Mouse (Mus musculus) heart, embryonic 16.5 days (tissue): Measurements from ENCODE around the gene Prdx6. TPM values are rescaled to one million over a fixed set of nuclear protein-coding genes. Genes with fewer than 3 reads are reported as not detected.

Source experiments
- ATAC-seq: fragments of 200-750 bp; cut with Nextera tagmentation; replicated peaks from 2 replicates; pipeline ENCODE4 v1.8.0; 2017; ENCODE audit warnings: moderate number of reproducible peaks; ENCODE audit not compliant: insufficient read depth, low FRiP score; ENCODE audit errors: extremely low read depth
- H3K27ac ChIP-seq: fragments of 300-500 bp; sonication (generic); 2 replicates; pipeline ENCODE4 v1.5.1; 2014; ENCODE audit warnings: mild to moderate bottlenecking, low read length, control low read depth, moderate library complexity
- H3K27me3 ChIP-seq: fragments of 300-500 bp; sonication (generic); 2 replicates; pipeline ENCODE4 v1.6.1; 2014; ENCODE audit warnings: low read length, mixed read lengths; ENCODE audit not compliant: control insufficient read depth, insufficient read depth
- H3K36me3 ChIP-seq: fragments of 300-500 bp; sonication (generic); 2 replicates; pipeline ENCODE4 v1.6.1; 2014; ENCODE audit not compliant: control insufficient read depth, insufficient read depth
- H3K4me1 ChIP-seq: fragments of 300-500 bp; sonication (generic); 2 replicates; pipeline ENCODE4 v1.6.1; 2014; ENCODE audit warnings: low read length, mixed read lengths; ENCODE audit not compliant: control insufficient read depth, insufficient read depth
- H3K4me2 ChIP-seq: fragments of 300-500 bp; sonication (generic); 2 replicates; pipeline ENCODE4 v1.6.1; 2014; ENCODE audit warnings: low read depth, mild to moderate bottlenecking, control low read depth, low read length
- H3K4me3 ChIP-seq: fragments of 300-500 bp; sonication (generic); 2 replicates; pipeline ENCODE4 v1.5.1; 2014; ENCODE audit warnings: mild to moderate bottlenecking, control low read depth, low read length
- H3K9ac ChIP-seq: fragments of 300-500 bp; sonication (generic); 2 replicates; pipeline ENCODE4 v1.6.1; 2014; ENCODE audit warnings: low read length, control low read depth
- H3K9me3 ChIP-seq: fragments of 300-500 bp; sonication (generic); replicated peaks from 2 replicates; pipeline ENCODE4 v1.6.1; 2016; ENCODE audit warnings: low read length; ENCODE audit not compliant: control insufficient read depth
- WGBS: fragments of 180-500 bp; shearing (Covaris S2); extraction: QIAGEN DNeasy Blood & Tissue Kit; methylation state at CpG from one replicate; pipeline ENCODE4 v1.1.7; 2014; 5-methylcytosine and 5-hydroxymethylcytosine counted together
- polyA plus RNA-seq: library from polyadenylated mRNA; unstranded; fragments of >200 nt; fragmentation: Nextera tagmentation; extraction: Ambion mirVana; gene quantifications from 2 replicates; pipeline ENCODE4 v1.2.1, GENCODE M21; 2015

Gene Prdx6
- polyA plus RNA-seq, 1 experiment from 2014 or later, result 319 TPM

GRCm38 (mm10) chr1:161269346-161269745, 18.3 kb upstream of the Prdx6 start:
- H3K36me3 ChIP-seq, result no peaks in the 10 kb centered on the region
- ATAC-seq, result no peak
- H3K4me1 ChIP-seq, result peaks cover 2% of the 10 kb centered on the region; the same call in 1 of the 2 replicates
- no peak overlapping the region for H3K4me2 ChIP-seq
- WGBS, result 60% methylated on average over 4 of the region's 4 CpGs
- no peak overlapping the region for H3K9ac ChIP-seq
- no peaks in the 10 kb centered on the region for H3K9me3 ChIP-seq
- H3K27me3 ChIP-seq, result no peaks in the 10 kb centered on the region
- H3K27ac ChIP-seq, result no peak overlapping the region
- no peak overlapping the region for H3K4me3 ChIP-seq

- no peak overlapping the region for H3K9ac ChIP-seq
- 26% methylated on average over 5 of the region's 5 CpGs for WGBS
- no peak for ATAC-seq
Observed at GRCm38 (mm10) chr1:161268884-161269283, 17.9 kb upstream of the Prdx6 start.

GRCm38 (mm10) chr1:161268116-161268515, 17.1 kb upstream of the Prdx6 start:
- ATAC-seq, result no peak

More at GRCm38 (mm10) chr1:161268884-161269283, 17.9 kb upstream of the Prdx6 start:
- Histone ChIP-seq H3K27me3 (no peaks in the 10 kb centered on the region), H3K36me3 (no peaks in the 10 kb centered on the region), H3K27ac (no peak overlapping the region), H3K9me3 (no peaks in the 10 kb centered on the region), H3K4me3 (no peak overlapping the region), H3K4me1 (peaks cover 2% of the 10 kb centered on the region; the same call in 1 of the 2 replicates), H3K4me2 (no peak overlapping the region)

GRCm38 (mm10) chr1:161264961-161265360, 13.9 kb upstream of the Prdx6 start:
- 81% methylated on average over 5 of the region's 5 CpGs for WGBS

More at GRCm38 (mm10) chr1:161268116-161268515, 17.1 kb upstream of the Prdx6 start:
- no peak overlapping the region for H3K4me3 ChIP-seq
- no peak overlapping the region for H3K4me2 ChIP-seq
- no peaks in the 10 kb centered on the region for H3K9me3 ChIP-seq
- no peaks in the 10 kb centered on the region for H3K27me3 ChIP-seq
- H3K36me3 ChIP-seq, result no peaks in the 10 kb centered on the region
- 65% methylated on average over 7 of the region's 7 CpGs for WGBS
- no peak overlapping the region for H3K27ac ChIP-seq
- H3K9ac ChIP-seq, result no peak overlapping the region
- peaks cover 2% of the 10 kb centered on the region; the same call in 1 of the 2 replicates for H3K4me1 ChIP-seq

GRCm38 (mm10) chr1:161263584-161263983, 12.6 kb upstream of the Prdx6 start:
- Histone ChIP-seq H3K36me3 (no peaks in the 10 kb centered on the region), H3K9me3 (no peaks in the 10 kb centered on the region), H3K27me3 (no peaks in the 10 kb centered on the region), H3K9ac (no peak overlapping the region), H3K27ac (no peak overlapping the region), H3K4me1 (no peaks in the 10 kb centered on the region), H3K4me2 (no peak overlapping the region), H3K4me3 (no peak overlapping the region)
- 88% methylated on average over 8 of the region's 8 CpGs for WGBS
- no peak for ATAC-seq

More at GRCm38 (mm10) chr1:161264961-161265360, 13.9 kb upstream of the Prdx6 start:
- Histone ChIP-seq H3K4me1 (peaks cover 2% of the 10 kb centered on the region; the same call in 1 of the 2 replicates), H3K9me3 (no peaks in the 10 kb centered on the region), H3K27ac (no peak overlapping the region), H3K4me2 (no peak overlapping the region), H3K27me3 (no peaks in the 10 kb centered on the region), H3K4me3 (no peak overlapping the region), H3K36me3 (no peaks in the 10 kb centered on the region), H3K9ac (no peak overlapping the region)
- ATAC-seq, result no peak

GRCm38 (mm10) chr1:161262542-161262941, 11.5 kb upstream of the Prdx6 start:
- Histone ChIP-seq H3K4me2 (no peak overlapping the region), H3K9me3 (no peaks in the 10 kb centered on the region), H3K27me3 (no peaks in the 10 kb centered on the region), H3K9ac (no peak overlapping the region), H3K36me3 (no peaks in the 10 kb centered on the region), H3K4me1 (no peaks in the 10 kb centered on the region), H3K27ac (no peak overlapping the region), H3K4me3 (no peak overlapping the region)
- 76% methylated on average over 2 of the region's 2 CpGs for WGBS
- ATAC-seq, result no peak

GRCm38 (mm10) chr1:161260761-161261160, 9.7 kb upstream of the Prdx6 start:
- ATAC-seq, result no peak
- no peaks in the 10 kb centered on the region for H3K9me3 ChIP-seq

GRCm38 (mm10) chr1:161259142-161259541, 8.1 kb upstream of the Prdx6 start:
- Histone ChIP-seq H3K27ac (no peak overlapping the region), H3K4me2 (no peak overlapping the region), H3K9ac (no peak overlapping the region), H3K4me1 (no peaks in the 10 kb centered on the region), H3K4me3 (no peak overlapping the region), H3K9me3 (no peaks in the 10 kb centered on the region), H3K27me3 (no peaks in the 10 kb centered on the region), H3K36me3 (no peaks in the 10 kb centered on the region)
- 73% methylated on average over 6 of the region's 6 CpGs for WGBS
- no peak for ATAC-seq

More at GRCm38 (mm10) chr1:161260761-161261160, 9.7 kb upstream of the Prdx6 start:
- H3K36me3 ChIP-seq, result no peaks in the 10 kb centered on the region
- no peak overlapping the region for H3K27ac ChIP-seq
- no peak overlapping the region for H3K4me2 ChIP-seq
- no peaks in the 10 kb centered on the region for H3K4me1 ChIP-seq
- 75% methylated on average over 2 of the region's 2 CpGs for WGBS
- H3K9ac ChIP-seq, result no peak overlapping the region
- no peaks in the 10 kb centered on the region for H3K27me3 ChIP-seq
- H3K4me3 ChIP-seq, result no peak overlapping the region

GRCm38 (mm10) chr1:161258331-161258730, 7.3 kb upstream of the Prdx6 start:
- Histone ChIP-seq H3K9ac (no peak overlapping the region), H3K9me3 (no peaks in the 10 kb centered on the region), H3K27ac (no peak overlapping the region), H3K4me3 (no peak overlapping the region), H3K4me1 (no peaks in the 10 kb centered on the region), H3K36me3 (no peaks in the 10 kb centered on the region), H3K4me2 (no peak overlapping the region), H3K27me3 (no peaks in the 10 kb centered on the region)
- 91% methylated on average over 2 of the region's 2 CpGs for WGBS
- no peak for ATAC-seq
